In the genomic region with DNA sequence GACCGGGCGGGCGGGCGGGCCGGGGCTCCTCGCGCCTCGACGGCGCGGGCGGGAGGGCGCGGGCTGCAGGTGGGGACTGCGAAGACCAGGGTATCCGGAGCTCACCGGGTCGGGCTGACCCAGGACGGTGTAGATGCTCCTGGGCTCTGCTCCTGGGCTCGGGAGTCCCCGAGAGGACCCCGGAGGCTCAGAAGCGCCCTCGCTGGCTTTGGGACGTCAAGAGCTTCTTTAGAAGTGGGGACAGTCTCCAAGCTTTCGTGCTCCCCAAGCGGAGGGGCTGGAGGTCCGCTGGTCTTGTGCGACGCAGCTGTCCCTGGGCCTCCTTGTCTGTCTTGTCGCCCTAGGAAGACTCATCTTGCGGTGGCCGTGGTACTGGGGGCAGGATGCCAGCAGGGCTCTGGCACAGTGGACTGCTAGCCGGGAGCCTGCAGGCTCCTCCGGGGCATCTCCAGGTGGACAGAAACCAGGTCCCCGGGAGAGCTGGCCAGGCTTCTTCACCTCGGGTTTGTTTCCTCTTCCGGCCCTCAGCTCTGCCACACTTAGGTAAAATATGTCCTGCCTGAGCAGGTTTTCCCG, we compare ENCODE assay signal across 8 mouse cellular contexts. TPM values are rescaled to one million over a fixed set of nuclear protein-coding genes. Genes with fewer than 3 reads are reported as not detected.
DNase-seq lines count a peak whose midpoint lies in the region; ATAC-seq lines count a peak whose summit lies in the region.

No protein-coding gene starts in this region.

- DNase-seq in layer of hippocampus, postnatal 10 days (ENCODE audit: low spot score in 2 of 2), result peak; percentile 56 to 72
- DNase-seq in layer of hippocampus, adult 9-10 months (ENCODE audit: low spot score), result no peak
- DNase-seq in cerebellum, postnatal 10 days, result peak; percentile 78 to 84
- peak; percentile 73 for DNase-seq in gastrocnemius, postnatal 10 days
- DNase-seq in liver, embryonic 13.5 days, result no peak
- DNase-seq in natural killer cell, adult 2 months (ENCODE audit: low spot score in 2 of 2), result peak; percentile 24 to 25
- DNase-seq in thymus, adult 18-20 months, result peak; percentile 36 to 52

- peaks cover 17% of the 10 kb centered on the region for H3K27me3 ChIP-seq in liver, embryonic 13.5 days

- peaks cover 42% of the 10 kb centered on the region for H3K4me1 ChIP-seq in liver, embryonic 13.5 days (replicated peaks)

- peak; percentile 2 for ATAC-seq in inflammation-experienced regulatory T-cells, adult 6 months
- peak; percentile 30 for ATAC-seq in liver, embryonic 13.5 days (ENCODE audit: low read depth)

- under 1% methylated on average over 37 of the region's 39 CpGs for WGBS in liver, embryonic 13.5 days (ENCODE audit: insufficient replicate concordance)

- peak overlapping the region; percentile 78 for H3K4me3 ChIP-seq in liver, embryonic 13.5 days (replicated peaks)

- peak overlapping the region; percentile 97 for H3K4me2 ChIP-seq in liver, embryonic 13.5 days

- H3K27ac ChIP-seq in liver, embryonic 13.5 days, result peak overlapping the region; percentile 63

- peak overlapping the region; percentile 87 for H3K9ac ChIP-seq in liver, embryonic 13.5 days

- no peaks in the 10 kb centered on the region for H3K9me3 ChIP-seq in liver, embryonic 13.5 days (replicated peaks)

- H3K36me3 ChIP-seq in liver, embryonic 13.5 days, result no peaks in the 10 kb centered on the region

RNA-seq across cellular contexts. Expression of gene Trabd, which starts 1.3 kb away (rescaled TPM):
- total RNA-seq in layer of hippocampus, postnatal 10 days (2021), result 10 to 100 TPM; 22.7 to 26.2 TPM
- total RNA-seq in gastrocnemius, postnatal 10 days (2021), result 10 to 100 TPM; 24.9 to 28.1 TPM
- 10 to 100 TPM; 22.4 to 43.3 (median 23.9) TPM for polyA plus RNA-seq in inflammation-experienced regulatory T-cells, adult 6 months (2017; shearing (Covaris generic))
- 16.4 and 16.6 TPM in 2 replicates for polyA plus RNA-seq in liver, embryonic 13.5 days (2015; fragmentation: Nextera tagmentation; extraction: Ambion mirVana)

RNA-seq across cellular contexts. Expression of gene Selenoo, which starts 12.6 kb away (rescaled TPM):
- total RNA-seq in layer of hippocampus, postnatal 10 days (2021), result 10 to 100 TPM; 21.4 to 21.5 TPM
- total RNA-seq in gastrocnemius, postnatal 10 days (2021), result 10 to 100 TPM in 1 of 2 experiments, 1 to 10 TPM in 1; 9.1 to 10.1 TPM
- polyA plus RNA-seq in inflammation-experienced regulatory T-cells, adult 6 months (2017; shearing (Covaris generic)), result 10 to 100 TPM in 2 of 3 experiments, 1 to 10 TPM in 1; 5.8 to 13.1 (median 12.1) TPM
- 6.4 and 7.1 TPM in 2 replicates for polyA plus RNA-seq in liver, embryonic 13.5 days (2015; fragmentation: Nextera tagmentation; extraction: Ambion mirVana)

RNA-seq across cellular contexts. Expression of gene Panx2, which starts 16.7 kb away (rescaled TPM):
- 100 to 1,000 TPM; 119 to 121 TPM for total RNA-seq in layer of hippocampus, postnatal 10 days (2021)
- total RNA-seq in gastrocnemius, postnatal 10 days (2021), result under 1 TPM; 0.07 to 0.18 TPM
- polyA plus RNA-seq in inflammation-experienced regulatory T-cells, adult 6 months (2017; shearing (Covaris generic)), result not detected
- polyA plus RNA-seq in liver, embryonic 13.5 days (2015; fragmentation: Nextera tagmentation; extraction: Ambion mirVana), result not detected in 2 replicates

RNA-seq across cellular contexts. Expression of gene Tubgcp6, which starts 46.7 kb away (rescaled TPM):
- 10 to 100 TPM; 26.5 to 30.0 TPM for total RNA-seq in layer of hippocampus, postnatal 10 days (2021)
- total RNA-seq in gastrocnemius, postnatal 10 days (2021), result 10 to 100 TPM in 1 of 2 experiments, 1 to 10 TPM in 1; 8.4 to 11.0 TPM
- 10 to 100 TPM; 12.2 to 17.7 (median 17.1) TPM for polyA plus RNA-seq in inflammation-experienced regulatory T-cells, adult 6 months (2017; shearing (Covaris generic))
- polyA plus RNA-seq in liver, embryonic 13.5 days (2015; fragmentation: Nextera tagmentation; extraction: Ambion mirVana), result 6.5 and 6.7 TPM in 2 replicates

RNA-seq across cellular contexts. Expression of gene Hdac10, which starts 52.3 kb away (rescaled TPM):
- total RNA-seq in layer of hippocampus, postnatal 10 days (2021), result 10 to 100 TPM; 17.2 to 19.4 TPM
- total RNA-seq in gastrocnemius, postnatal 10 days (2021), result 10 to 100 TPM in 1 of 2 experiments, 1 to 10 TPM in 1; 7.6 to 10.6 TPM
- polyA plus RNA-seq in inflammation-experienced regulatory T-cells, adult 6 months (2017; shearing (Covaris generic)), result 10 to 100 TPM in 2 of 3 experiments, 1 to 10 TPM in 1; 8.6 to 29.8 (median 25.6) TPM
- 10.2 TPM in 2 replicates for polyA plus RNA-seq in liver, embryonic 13.5 days (2015; fragmentation: Nextera tagmentation; extraction: Ambion mirVana)

Comparison
In these comparisons a context has a peak if more than half of its experiments do, and no peak if none do; other contexts are left out.
1. DNase-seq: peak in layer of hippocampus, postnatal 10 days (2 of 2), cerebellum, postnatal 10 days (2 of 2), gastrocnemius, postnatal 10 days (single experiment), natural killer cell, adult 2 months (2 of 2) and thymus, adult 18-20 months (2 of 2); none in layer of hippocampus, adult 9-10 months (single experiment) and liver, embryonic 13.5 days (single experiment).
2. RNA of gene Panx2, which starts 16.7 kb away (total RNA-seq): 119 to 121 TPM in layer of hippocampus, postnatal 10 days; 0.07 to 0.18 TPM in gastrocnemius, postnatal 10 days; every median in the first group is over 100 times any median in the second.